Mouse (Mus musculus): ENCODE results near the gene Actr6.

- no peak for TF ChIP-seq CTCF (IDR thresholded peaks at IDR 0.05; ENCODE audit: extremely low read depth, insufficient read depth, low read length)
- TF ChIP-seq POLR2A (IDR thresholded peaks at IDR 0.05; ENCODE audit: extremely low read depth, insufficient read depth, low read length) = no peak
Observed at GRCm38 (mm10) chr10:89685391-89686138, 46.5 kb downstream of the Actr6 start.

Data from cortical plate, adult 2 months (tissue).